Mouse (Mus musculus): ENCODE data around the gene Ank3.

- TF ChIP-seq CTCF (IDR thresholded peaks at IDR 0.05; ENCODE audit: insufficient read depth, low read length) (no peak), POLR2A (IDR thresholded peaks at IDR 0.05; ENCODE audit: borderline replicate concordance, extremely low read depth, low read depth, low read length) (no peak)
These were observed 501.2 kb downstream of the Ank3 start for GRCm38 (mm10) chr10:69899788-69900187.

All from lung, adult 2 months (tissue).